ENCODE assay signal across 8 mouse cellular contexts in genomic region chr1:87852081-87852790, GRCm38 (mm10). TPM values are rescaled to one million over a fixed set of nuclear protein-coding genes. Genes with fewer than 3 reads are reported as not detected.
A peak's percentile ranks its signal among the peaks of the same experiment; 100 is the strongest.
DNase-seq lines count a peak whose midpoint lies in the region; ATAC-seq and TF ChIP-seq lines count a peak whose summit lies in the region.

No protein-coding gene starts in this region.

- no peak for TF ChIP-seq CTCF in bone marrow macrophage, adult 2 months (IDR thresholded peaks at IDR 0.05; ENCODE audit: low read depth, low read length)

- TF ChIP-seq POLR2A in bone marrow macrophage, adult 2 months (IDR thresholded peaks at IDR 0.05; ENCODE audit: borderline replicate concordance, low read depth, low read length): no peak

- no peaks in the 10 kb centered on the region for H3K36me3 ChIP-seq in heart, embryonic 15.5 days
- H3K36me3 ChIP-seq in hindbrain, embryonic 13.5 days: no peaks in the 10 kb centered on the region
- H3K36me3 ChIP-seq in midbrain, embryonic 13.5 days: no peaks in the 10 kb centered on the region

- peak overlapping the region; percentile 91 for H3K4me3 ChIP-seq in heart, embryonic 15.5 days
- H3K4me3 ChIP-seq in bone marrow macrophage, adult 2 months (ENCODE audit: insufficient read depth, low read length): no peak overlapping the region; the same call in 1 of the 2 replicates
- peak overlapping the region; percentile 96 for H3K4me3 ChIP-seq in hindbrain, embryonic 13.5 days
- peak overlapping the region; percentile 98 for H3K4me3 ChIP-seq in midbrain, embryonic 13.5 days (replicated peaks)

- peak overlapping the region; percentile 73 for H3K4me2 ChIP-seq in heart, embryonic 15.5 days
- peak overlapping the region; percentile 76 for H3K4me2 ChIP-seq in hindbrain, embryonic 13.5 days
- peak overlapping the region; percentile 91 for H3K4me2 ChIP-seq in midbrain, embryonic 13.5 days (replicated peaks)

- WGBS in heart, embryonic 15.5 days: 44% methylated on average over 5 of the region's 5 CpGs
- WGBS in hindbrain, embryonic 13.5 days: 65% methylated on average over 5 of the region's 5 CpGs
- WGBS in midbrain, embryonic 13.5 days: 52% methylated on average over 5 of the region's 5 CpGs

- H3K27me3 ChIP-seq in heart, embryonic 15.5 days: no peaks in the 10 kb centered on the region
- H3K27me3 ChIP-seq in hindbrain, embryonic 13.5 days: no peaks in the 10 kb centered on the region
- 0 out of 2 replicates have a peak, but pooled peaks cover 3% of the 10 kb centered on the region for H3K27me3 ChIP-seq in midbrain, embryonic 13.5 days

- peak overlapping the region; percentile 41 for H3K9ac ChIP-seq in heart, embryonic 15.5 days
- 0 out of 2 replicates have a peak overlapping the region, but pooled peaks have one; percentile 94 for H3K9ac ChIP-seq in hindbrain, embryonic 13.5 days
- H3K9ac ChIP-seq in midbrain, embryonic 13.5 days (replicated peaks): peak overlapping the region; percentile 98

- no peaks in the 10 kb centered on the region for H3K9me3 ChIP-seq in heart, embryonic 15.5 days (replicated peaks)
- H3K9me3 ChIP-seq in hindbrain, embryonic 13.5 days: no peaks in the 10 kb centered on the region
- no peaks in the 10 kb centered on the region for H3K9me3 ChIP-seq in midbrain, embryonic 13.5 days

- no peak for DNase-seq in heart, postnatal 10 days
- no peak for DNase-seq in layer of hippocampus, postnatal 14 days (ENCODE audit: low spot score in 2 of 2)
- no peak for DNase-seq in left cerebral cortex, postnatal 25 days (ENCODE audit: low spot score in 2 of 2)
- no peak for DNase-seq in spleen, adult 12 weeks (ENCODE audit: low spot score)

- peaks cover 45% of the 10 kb centered on the region for H3K4me1 ChIP-seq in heart, embryonic 15.5 days (replicated peaks)
- peaks cover 62% of the 10 kb centered on the region for H3K4me1 ChIP-seq in bone marrow macrophage, adult 2 months (ENCODE audit: control insufficient read depth, insufficient read depth, low read length)
- H3K4me1 ChIP-seq in hindbrain, embryonic 13.5 days (replicated peaks): peaks cover 38% of the 10 kb centered on the region
- peaks cover 31% of the 10 kb centered on the region for H3K4me1 ChIP-seq in midbrain, embryonic 13.5 days (replicated peaks)

- no peak for ATAC-seq in heart, embryonic 15.5 days (replicated peaks; ENCODE audit: insufficient number of reproducible peaks, insufficient read depth, low FRiP score, low read depth)
- ATAC-seq in hindbrain, embryonic 13.5 days (ENCODE audit: low FRiP score): no peak
- no peak for ATAC-seq in midbrain, embryonic 13.5 days

- intact Hi-C loops in heart, postnatal 10 days (cut with DNase I): loop anchor here (2.0 kb wide), 1 partner anchor 49 kb away; no protein-coding TSS in a partner anchor
- intact Hi-C loops in left cerebral cortex, postnatal 25 days (cut with DNase I): no loop called here

- H3K27ac ChIP-seq in heart, embryonic 15.5 days: peak overlapping the region; percentile 27; the same call in 1 of the 2 replicates
- peak overlapping the region; percentile 99 for H3K27ac ChIP-seq in bone marrow macrophage, adult 2 months (ENCODE audit: insufficient read depth, low read depth, low read length)
- H3K27ac ChIP-seq in hindbrain, embryonic 13.5 days: 0 out of 2 replicates have a peak overlapping the region, but pooled peaks have one; percentile 82
- H3K27ac ChIP-seq in midbrain, embryonic 13.5 days: no peak overlapping the region

RNA-seq across cellular contexts. Expression of gene Dgkd, which starts 0.9 kb away (rescaled TPM):
- polyA plus RNA-seq in heart, embryonic 15.5 days (2015; fragmentation: Nextera tagmentation; extraction: Ambion mirVana): 19.7 and 24.7 TPM in 2 replicates
- 10 to 100 TPM; 56.9 to 62.1 TPM for total RNA-seq in heart, postnatal 10 days (2021)
- 91.0 and 100 TPM in 2 replicates for polyA plus RNA-seq in bone marrow macrophage, adult 2 months (2012; ENCODE audit: insufficient read depth, insufficient read length, missing spikeins)
- polyA plus RNA-seq in hindbrain, embryonic 13.5 days (2015; fragmentation: Nextera tagmentation; extraction: Ambion mirVana): 42.7 and 44.7 TPM in 2 replicates
- 41.2 and 43.7 TPM in 2 replicates for polyA plus RNA-seq in midbrain, embryonic 13.5 days (2015; fragmentation: Nextera tagmentation; extraction: Ambion mirVana)
- 100 to 1,000 TPM; 124 to 137 TPM for total RNA-seq in layer of hippocampus, postnatal 14 days (2021)
- total RNA-seq in left cerebral cortex, postnatal 25 days (2021): 100 to 1,000 TPM; 106 to 107 TPM

RNA-seq across cellular contexts. Expression of gene Sag, which starts 48.8 kb away (rescaled TPM):
- 0.79 and 0.86 TPM in 2 replicates for polyA plus RNA-seq in heart, embryonic 15.5 days (2015; fragmentation: Nextera tagmentation; extraction: Ambion mirVana)
- total RNA-seq in heart, postnatal 10 days (2021): under 1 TPM; 0.37 to 0.41 TPM
- polyA plus RNA-seq in bone marrow macrophage, adult 2 months (2012; ENCODE audit: insufficient read depth, insufficient read length, missing spikeins): 0.93 and 1.2 TPM in 2 replicates
- polyA plus RNA-seq in hindbrain, embryonic 13.5 days (2015; fragmentation: Nextera tagmentation; extraction: Ambion mirVana): 2.5 and 2.9 TPM in 2 replicates
- 2.5 and 3.2 TPM in 2 replicates for polyA plus RNA-seq in midbrain, embryonic 13.5 days (2015; fragmentation: Nextera tagmentation; extraction: Ambion mirVana)
- 1 to 10 TPM; 1.9 to 2.6 TPM for total RNA-seq in layer of hippocampus, postnatal 14 days (2021)
- 1 to 10 TPM; 3.1 to 3.4 TPM for total RNA-seq in left cerebral cortex, postnatal 25 days (2021)

Comparison
In these comparisons a context has a peak if more than half of its experiments do, and no peak if none do; other contexts are left out.
1. H3K9ac ChIP-seq: peak in every context shown above with its lines; median percentile 98 in midbrain, embryonic 13.5 days; 94 in hindbrain, embryonic 13.5 days; 41 in heart, embryonic 15.5 days.